Mouse (Mus musculus): Measurements from ENCODE around the gene Exosc1. TPM values are rescaled to one million over a fixed set of nuclear protein-coding genes. Genes with fewer than 3 reads are reported as not detected.

The Exosc1 gene
- 18.0 and 28.8 TPM in 2 replicates for total RNA-seq (2014; rRNA removed)
- 61.2 and 62.3 TPM in 2 replicates for polyA plus RNA-seq (2015; fragmentation: Nextera tagmentation; extraction: Ambion mirVana)

GRCm38 (mm10) chr19:41933179-41934086 is at the start of gene Exosc1, which contains the start of gene Zdhhc16:
Gene Exosc1, minus strand, starts transcription at chr19:41933423.
Gene Zdhhc16, plus strand, starts transcription at chr19:41933480.
- Histone ChIP-seq H3K36me3 (ENCODE audit: insufficient read depth, low read length) (peaks cover 19% of the 10 kb centered on the region), H3K4me1 (ENCODE audit: insufficient read depth, low read length) (peaks cover 7% of the 10 kb centered on the region; the same call in 1 of the 2 replicates), H3K4me2 (ENCODE audit: low read depth, low read length, poor library complexity, severe bottlenecking) (peak within 1 kb of the TSS; percentile 86), H3K27me3 (ENCODE audit: insufficient read depth, low read length) (no peaks in the 10 kb centered on the region), H3K9ac (replicated peaks; ENCODE audit: low read length, poor library complexity, severe bottlenecking) (peak within 1 kb of the TSS; percentile 72), H3K27ac (ENCODE audit: low read depth, low read length) (peak within 1 kb of the TSS; percentile 67), H3K4me3 (ENCODE audit: low read depth, low read length) (peak within 1 kb of the TSS; percentile 85), H3K9me3 (ENCODE audit: low read length) (no peaks in the 10 kb centered on the region)
- WGBS = under 1% methylated on average over 47 of the region's 47 CpGs
- TF ChIP-seq CTCF (IDR thresholded peaks at IDR 0.05) = no peak
- ATAC-seq (ENCODE audit: low FRiP score) (peak; percentile 100), DNase-seq (ENCODE audit: low spot score) (peak; percentile 99)

GRCm38 (mm10) chr19:41982791-41983150 is 49.5 kb upstream of the Exosc1 start:
- WGBS = 10% methylated on average over 4 of the region's 4 CpGs
- DNase-seq (ENCODE audit: low spot score) = no peak
- H3K4me2 ChIP-seq (ENCODE audit: low read depth, low read length, poor library complexity, severe bottlenecking) = peak overlapping the region; percentile 99
- TF ChIP-seq CTCF (IDR thresholded peaks at IDR 0.05) = no peak
- ATAC-seq (ENCODE audit: low FRiP score) = no peak
- no peak overlapping the region for H3K27ac ChIP-seq (ENCODE audit: low read depth, low read length)
- no peaks in the 10 kb centered on the region for H3K4me1 ChIP-seq (ENCODE audit: insufficient read depth, low read length)
- peak overlapping the region; percentile 86; the same call in 1 of the 2 replicates for H3K4me3 ChIP-seq (ENCODE audit: low read depth, low read length)
- no peak overlapping the region for H3K9ac ChIP-seq (replicated peaks; ENCODE audit: low read length, poor library complexity, severe bottlenecking)
- no peaks in the 10 kb centered on the region for H3K9me3 ChIP-seq (ENCODE audit: low read length)
- 0 out of 2 replicates have a peak, but pooled peaks cover 4% of the 10 kb centered on the region for H3K27me3 ChIP-seq (ENCODE audit: insufficient read depth, low read length)
- H3K36me3 ChIP-seq (ENCODE audit: insufficient read depth, low read length) = no peaks in the 10 kb centered on the region

GRCm38 (mm10) chr19:41981931-41982790 is 48.9 kb upstream of the Exosc1 start:
- Histone ChIP-seq H3K9ac (replicated peaks; ENCODE audit: low read length, poor library complexity, severe bottlenecking) (peak overlapping the region; percentile 76), H3K9me3 (ENCODE audit: low read length) (no peaks in the 10 kb centered on the region), H3K27me3 (ENCODE audit: insufficient read depth, low read length) (0 out of 2 replicates have a peak, but pooled peaks cover 4% of the 10 kb centered on the region), H3K27ac (ENCODE audit: low read depth, low read length) (peak overlapping the region; percentile 71), H3K4me3 (ENCODE audit: low read depth, low read length) (peak overlapping the region; percentile 86), H3K36me3 (ENCODE audit: insufficient read depth, low read length) (no peaks in the 10 kb centered on the region), H3K4me1 (ENCODE audit: insufficient read depth, low read length) (no peaks in the 10 kb centered on the region), H3K4me2 (ENCODE audit: low read depth, low read length, poor library complexity, severe bottlenecking) (peak overlapping the region; percentile 99)
- TF ChIP-seq CTCF (IDR thresholded peaks at IDR 0.05) = no peak
- ATAC-seq (ENCODE audit: low FRiP score) = 0 out of 2 replicates have a peak, but pooled peaks have one; percentile 2
- 0% methylated on average over 62 of the region's 74 CpGs for WGBS
- no peak for DNase-seq (ENCODE audit: low spot score)

GRCm38 (mm10) chr19:41981595-41981927 is 48.3 kb upstream of the Exosc1 start, which contains the start of gene Ubtd1:
Gene Ubtd1, plus strand, starts transcription at chr19:41981763.
- Histone ChIP-seq H3K9ac (replicated peaks; ENCODE audit: low read length, poor library complexity, severe bottlenecking) (peak within 1 kb of the TSS; percentile 76), H3K9me3 (ENCODE audit: low read length) (no peaks in the 10 kb centered on the region), H3K4me3 (ENCODE audit: low read depth, low read length) (peak within 1 kb of the TSS; percentile 86), H3K36me3 (ENCODE audit: insufficient read depth, low read length) (no peaks in the 10 kb centered on the region), H3K4me2 (ENCODE audit: low read depth, low read length, poor library complexity, severe bottlenecking) (peak within 1 kb of the TSS; percentile 99), H3K4me1 (ENCODE audit: insufficient read depth, low read length) (no peaks in the 10 kb centered on the region), H3K27ac (ENCODE audit: low read depth, low read length) (peak within 1 kb of the TSS; percentile 80), H3K27me3 (ENCODE audit: insufficient read depth, low read length) (0 out of 2 replicates have a peak, but pooled peaks cover 4% of the 10 kb centered on the region)
- DNase-seq (ENCODE audit: low spot score) = no peak
- 0% methylated on average over 22 of the region's 33 CpGs for WGBS
- TF ChIP-seq CTCF (IDR thresholded peaks at IDR 0.05) = no peak
- ATAC-seq (ENCODE audit: low FRiP score) = no peak

GRCm38 (mm10) chr19:41980819-41981594 is 47.8 kb upstream of the Exosc1 start, which contains the start of gene Mms19:
Gene Mms19, minus strand, starts transcription at chr19:41981157.
- TF ChIP-seq CTCF (IDR thresholded peaks at IDR 0.05) = peak; percentile 35; the same call in 1 of the 2 replicates
- H3K4me3 ChIP-seq (ENCODE audit: low read depth, low read length) = peak within 1 kb of the TSS; percentile 86
- H3K9me3 ChIP-seq (ENCODE audit: low read length) = no peaks in the 10 kb centered on the region
- H3K27me3 ChIP-seq (ENCODE audit: insufficient read depth, low read length) = 0 out of 2 replicates have a peak, but pooled peaks cover 4% of the 10 kb centered on the region
- H3K4me2 ChIP-seq (ENCODE audit: low read depth, low read length, poor library complexity, severe bottlenecking) = peak within 1 kb of the TSS; percentile 99
- peak within 1 kb of the TSS; percentile 76 for H3K9ac ChIP-seq (replicated peaks; ENCODE audit: low read length, poor library complexity, severe bottlenecking)
- peak; percentile 95 for ATAC-seq (ENCODE audit: low FRiP score)
- no peaks in the 10 kb centered on the region for H3K4me1 ChIP-seq (ENCODE audit: insufficient read depth, low read length)
- H3K36me3 ChIP-seq (ENCODE audit: insufficient read depth, low read length) = no peaks in the 10 kb centered on the region
- WGBS = under 1% methylated on average over 47 of the region's 68 CpGs
- peak; percentile 99 for DNase-seq (ENCODE audit: low spot score)
- H3K27ac ChIP-seq (ENCODE audit: low read depth, low read length) = peak within 1 kb of the TSS; percentile 80
